Mouse (Mus musculus): ENCODE results near the gene Esrrg.

The Esrrg gene

DNA sequence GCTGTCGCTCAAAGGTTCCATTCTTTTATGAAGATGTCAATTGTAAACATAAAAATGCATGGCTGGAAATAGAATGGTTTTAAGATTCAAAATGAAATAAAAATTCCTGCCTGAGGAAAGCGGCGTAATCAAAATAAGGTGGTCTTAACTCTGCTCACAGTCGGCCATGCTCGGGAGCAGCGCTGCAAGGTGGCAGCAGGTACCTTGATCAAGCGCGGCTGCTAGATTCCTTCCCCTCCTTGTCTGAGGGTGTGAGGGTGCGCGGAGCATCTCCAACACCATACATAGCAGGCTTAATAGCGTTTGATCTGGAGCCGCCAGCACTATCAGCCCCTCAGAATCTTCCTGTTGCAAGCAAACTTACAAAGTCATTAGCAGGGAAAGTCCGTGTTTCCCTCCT, 399.9 kb downstream of the Esrrg start:
- no peak for DNase-seq

- DNase-seq = no peak
Measured at GRCm38 (mm10) chr1:188009868-188010267, 401.3 kb downstream of the Esrrg start.

GRCm38 (mm10) chr1:188010860-188011259, 402.3 kb downstream of the Esrrg start:
- DNase-seq = no peak

DNA sequence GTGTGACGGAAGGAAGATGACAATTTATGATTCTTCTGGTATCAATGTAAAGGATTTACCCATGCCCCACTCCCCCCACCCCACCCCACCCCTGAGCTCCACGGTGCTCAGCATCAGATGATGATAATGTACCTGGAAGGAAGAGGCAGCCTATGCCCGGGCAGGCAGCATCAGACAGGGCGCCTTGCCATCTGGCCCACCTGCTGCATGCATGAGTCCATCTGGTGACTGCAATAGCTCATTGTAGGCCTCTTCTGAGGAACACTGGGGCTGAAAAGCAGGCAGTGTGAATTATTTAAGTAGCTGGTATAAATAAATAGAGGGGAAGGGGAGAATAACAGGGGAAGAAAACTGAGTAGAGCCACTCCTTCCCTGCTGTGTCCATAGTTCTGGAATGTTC, 405.8 kb downstream of the Esrrg start:
- DNase-seq = peak; percentile 31

DNA sequence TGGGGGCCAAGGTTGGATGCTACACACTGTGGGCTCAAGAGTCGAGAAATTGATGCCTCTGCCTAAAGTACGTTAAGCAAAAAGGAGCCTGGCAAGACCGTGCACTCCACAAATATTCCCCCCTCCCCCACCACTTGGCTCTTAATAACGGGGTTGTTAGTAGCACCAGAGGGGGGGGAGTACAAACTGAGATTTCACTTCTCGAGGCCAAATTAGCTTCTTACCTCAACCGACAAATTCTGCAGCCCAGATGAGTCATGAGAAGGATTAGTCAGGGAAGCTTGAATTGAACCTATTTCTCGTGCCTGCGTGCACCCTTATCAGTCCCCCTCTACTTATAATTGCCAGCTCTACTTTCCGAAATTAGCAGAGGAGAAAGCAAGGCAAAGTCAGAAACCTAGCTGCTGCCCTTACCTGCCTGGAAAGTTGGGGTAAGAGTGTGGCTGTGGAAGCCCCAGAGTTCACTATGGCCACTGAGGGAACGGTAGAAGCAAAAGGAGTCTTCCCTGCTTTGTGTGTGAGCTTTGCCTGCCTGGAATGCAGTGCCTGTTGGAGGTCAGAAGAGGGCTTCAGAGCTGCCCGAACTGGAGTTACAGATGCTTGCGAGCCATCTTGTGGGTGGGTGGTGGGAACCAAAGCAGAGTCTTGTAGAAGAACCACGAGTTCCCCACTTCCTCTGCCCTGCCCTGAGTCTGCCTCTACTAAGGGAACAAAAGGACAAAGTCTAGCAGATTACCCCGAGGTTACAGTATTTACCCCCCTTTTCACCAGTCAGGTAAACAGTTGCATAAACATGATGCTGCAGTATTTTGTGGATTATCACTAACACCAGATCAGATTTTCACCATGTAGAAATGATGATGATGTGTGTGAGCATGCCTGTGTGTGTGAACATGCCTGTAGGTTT, 409.6 kb downstream of the Esrrg start:
- DNase-seq = no peak

DNA sequence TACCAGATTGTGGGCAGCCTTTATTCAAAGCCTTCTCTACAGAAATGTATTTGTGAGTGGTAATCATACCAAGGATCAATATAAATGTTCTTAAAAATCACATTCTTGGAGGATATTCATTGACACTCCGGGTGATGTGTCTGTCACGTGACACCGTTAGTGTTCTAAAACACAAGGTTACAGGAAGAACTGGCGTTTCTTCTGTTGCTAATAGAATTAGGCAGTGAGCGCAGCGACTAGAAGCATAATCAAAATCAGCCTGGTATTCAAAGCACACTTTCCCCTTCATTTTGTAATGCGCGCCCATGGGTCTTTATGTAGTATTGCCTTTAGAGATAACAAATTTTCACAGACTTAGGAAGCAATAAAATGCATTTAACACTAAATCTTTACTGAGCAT, 420.6 kb downstream of the Esrrg start:
- no peak for DNase-seq

DNA sequence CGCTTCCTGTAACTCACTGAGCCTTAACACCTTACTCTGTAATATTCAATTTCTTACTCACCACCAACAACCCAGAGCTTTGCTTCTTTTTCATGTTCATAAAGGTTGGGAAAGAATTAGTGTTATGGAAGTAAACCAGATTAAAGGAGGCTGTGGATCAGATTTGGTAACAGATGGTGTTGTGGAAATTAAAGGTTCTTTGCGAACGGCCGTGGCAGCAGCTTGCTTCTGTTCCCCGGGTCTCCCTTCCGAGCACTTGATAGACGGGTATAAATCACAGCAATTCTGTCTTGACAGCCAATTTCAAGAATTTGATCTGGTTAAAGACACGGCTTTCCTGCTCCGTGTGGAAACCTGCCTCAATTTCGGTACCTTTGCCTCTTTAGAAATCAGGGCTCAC, 421.5 kb downstream of the Esrrg start:
- DNase-seq = no peak

GRCm38 (mm10) chr1:188031276-188031675, 422.7 kb downstream of the Esrrg start:
- DNase-seq = no peak

- no peak for DNase-seq
Measured at GRCm38 (mm10) chr1:188035957-188036356, 427.4 kb downstream of the Esrrg start.

DNA sequence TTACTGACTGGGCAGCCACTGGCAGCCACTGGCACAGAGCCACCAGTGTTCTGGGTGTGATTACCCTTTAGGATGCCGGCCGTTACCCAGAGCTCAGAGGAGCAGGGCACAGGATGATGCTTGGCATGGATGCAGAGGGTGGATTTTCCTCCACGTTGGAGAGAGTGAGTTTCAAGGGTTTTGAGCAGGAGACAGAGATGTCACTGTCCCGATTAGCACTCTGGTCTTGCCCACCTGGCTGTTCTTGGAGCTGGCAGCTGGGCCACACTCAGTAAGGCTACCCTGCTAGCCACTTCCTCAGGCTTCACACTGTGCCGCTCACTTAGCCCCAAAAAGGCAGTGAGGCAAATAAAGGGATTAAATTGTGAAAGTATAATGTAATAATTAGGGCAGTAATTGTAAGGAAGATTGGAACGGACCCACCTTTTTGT, 438.1 kb downstream of the Esrrg start:
- DNase-seq = no peak

DNA sequence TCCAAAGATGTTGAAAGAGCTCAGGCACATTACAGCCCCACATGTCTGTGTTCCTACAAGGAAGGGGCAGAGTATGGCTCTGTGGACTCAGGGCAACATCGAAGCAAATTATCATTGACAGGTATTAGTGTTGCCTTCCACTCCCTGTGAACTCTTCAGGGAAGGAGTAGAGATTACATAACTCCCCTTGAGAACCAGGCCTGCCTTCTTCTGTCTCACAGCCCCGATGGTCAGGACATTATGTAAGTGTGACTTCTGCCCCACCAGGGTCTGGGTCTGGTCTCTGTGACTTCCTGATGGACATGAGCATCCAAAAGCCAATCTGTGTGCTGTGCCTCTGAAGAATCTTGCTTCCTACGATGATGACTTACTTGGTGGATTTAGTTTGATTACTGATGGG, 438.6 kb downstream of the Esrrg start:
- no peak for DNase-seq

GRCm38 (mm10) chr1:188055888-188056287, 447.3 kb downstream of the Esrrg start:
- DNase-seq = no peak

DNA sequence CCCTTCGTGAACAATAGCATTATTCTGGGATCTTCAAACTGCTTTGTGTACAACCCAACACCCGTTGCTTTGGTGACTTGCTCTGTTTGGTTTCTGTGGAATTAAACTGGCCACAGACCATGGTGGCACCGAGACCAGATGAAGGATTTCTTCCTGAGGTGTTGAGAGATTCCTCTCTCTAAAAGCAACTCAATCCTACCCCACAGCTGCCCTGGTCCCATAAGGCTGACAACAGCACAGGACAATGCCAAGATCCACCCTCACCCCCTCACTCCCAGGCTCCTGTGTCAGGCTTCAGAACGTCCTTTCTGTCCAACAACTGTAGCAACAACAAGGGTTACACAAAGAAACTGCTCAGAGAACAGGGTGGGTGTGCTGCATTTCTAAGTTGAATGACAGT, 449.3 kb downstream of the Esrrg start:
- no peak for DNase-seq

DNA sequence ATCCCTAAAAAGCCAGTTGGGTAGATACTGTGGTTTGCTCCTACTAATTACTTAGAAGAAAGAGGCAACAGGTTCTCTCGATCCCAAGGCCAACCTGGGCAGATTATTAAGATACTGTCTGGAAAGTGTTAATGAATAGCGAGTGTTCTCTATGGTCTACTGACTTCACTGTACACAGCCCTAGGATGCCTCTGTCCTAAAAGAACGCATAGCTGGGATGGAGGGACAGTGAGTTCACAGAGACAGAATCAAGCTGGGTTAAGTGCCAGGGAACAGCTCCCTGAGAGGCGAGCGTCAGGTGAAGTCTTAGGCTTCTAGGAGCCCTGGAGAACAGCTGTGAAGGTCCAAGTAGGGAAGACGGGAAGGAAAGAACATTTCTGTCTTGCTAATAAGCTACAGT, 450.4 kb downstream of the Esrrg start:
- DNase-seq = no peak

DNA sequence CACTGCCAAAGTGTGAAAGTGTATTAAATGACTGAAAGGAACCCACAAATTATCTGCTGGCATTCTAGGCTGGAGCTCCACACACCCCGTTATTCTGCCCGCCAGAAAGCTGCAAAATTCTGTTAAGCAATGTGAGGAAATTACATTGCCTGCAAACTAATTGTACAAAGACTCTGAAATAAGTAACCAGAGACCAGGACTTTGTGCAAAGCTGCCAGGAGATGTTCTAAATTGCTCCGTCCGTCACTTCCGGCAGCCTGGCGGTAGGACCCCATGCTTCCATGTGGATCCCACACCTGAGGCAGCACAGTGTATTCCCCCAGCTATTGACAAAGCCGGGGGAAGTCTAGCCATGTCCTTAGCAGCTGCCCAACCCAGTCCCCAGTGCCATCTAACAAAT, 451.9 kb downstream of the Esrrg start:
- no peak for DNase-seq

DNA sequence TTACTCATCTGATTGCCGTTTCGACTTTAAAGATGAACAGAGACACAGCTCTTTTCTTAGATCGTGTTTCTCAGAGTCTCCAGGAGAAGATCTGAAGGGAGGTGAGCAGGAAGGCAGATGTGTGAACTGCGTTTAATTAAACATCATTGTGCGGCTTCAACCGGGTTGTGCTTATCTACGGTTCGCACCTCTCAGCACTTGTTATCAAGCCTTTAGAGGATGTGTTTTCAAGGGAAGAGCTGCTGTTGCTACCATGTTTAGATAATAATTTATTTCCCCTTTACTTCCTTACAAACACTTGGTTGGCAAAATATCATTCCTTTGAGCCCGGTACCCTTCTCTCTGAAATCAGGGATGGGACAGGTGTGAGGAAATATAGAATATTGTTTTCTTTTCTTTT, 460.2 kb downstream of the Esrrg start:
- no peak for DNase-seq

DNA sequence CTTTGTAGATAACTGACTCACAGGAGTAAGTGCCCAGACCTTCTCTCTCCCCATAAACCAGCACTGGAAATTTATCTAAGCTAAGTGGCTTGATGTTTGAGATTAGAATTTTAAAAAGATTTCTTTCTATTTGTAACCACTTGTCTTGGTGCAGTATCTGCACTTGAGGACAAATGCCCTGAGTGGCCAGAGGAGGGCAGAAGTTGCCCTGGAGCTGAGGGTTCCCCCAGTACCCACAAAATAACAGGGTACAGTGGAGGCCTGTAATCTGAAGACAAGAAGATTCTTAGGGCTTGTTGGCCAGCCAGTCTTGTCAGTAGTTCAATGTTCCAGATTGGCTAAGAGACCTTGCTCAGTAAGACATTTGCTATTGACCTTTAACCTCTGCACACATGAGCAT, 461.3 kb downstream of the Esrrg start:
- no peak for DNase-seq

- DNase-seq = no peak
Measured at GRCm38 (mm10) chr1:188077561-188078195, 469.1 kb downstream of the Esrrg start.

GRCm38 (mm10) chr1:188080261-188080875, 471.8 kb downstream of the Esrrg start:
- DNase-seq = no peak

DNA sequence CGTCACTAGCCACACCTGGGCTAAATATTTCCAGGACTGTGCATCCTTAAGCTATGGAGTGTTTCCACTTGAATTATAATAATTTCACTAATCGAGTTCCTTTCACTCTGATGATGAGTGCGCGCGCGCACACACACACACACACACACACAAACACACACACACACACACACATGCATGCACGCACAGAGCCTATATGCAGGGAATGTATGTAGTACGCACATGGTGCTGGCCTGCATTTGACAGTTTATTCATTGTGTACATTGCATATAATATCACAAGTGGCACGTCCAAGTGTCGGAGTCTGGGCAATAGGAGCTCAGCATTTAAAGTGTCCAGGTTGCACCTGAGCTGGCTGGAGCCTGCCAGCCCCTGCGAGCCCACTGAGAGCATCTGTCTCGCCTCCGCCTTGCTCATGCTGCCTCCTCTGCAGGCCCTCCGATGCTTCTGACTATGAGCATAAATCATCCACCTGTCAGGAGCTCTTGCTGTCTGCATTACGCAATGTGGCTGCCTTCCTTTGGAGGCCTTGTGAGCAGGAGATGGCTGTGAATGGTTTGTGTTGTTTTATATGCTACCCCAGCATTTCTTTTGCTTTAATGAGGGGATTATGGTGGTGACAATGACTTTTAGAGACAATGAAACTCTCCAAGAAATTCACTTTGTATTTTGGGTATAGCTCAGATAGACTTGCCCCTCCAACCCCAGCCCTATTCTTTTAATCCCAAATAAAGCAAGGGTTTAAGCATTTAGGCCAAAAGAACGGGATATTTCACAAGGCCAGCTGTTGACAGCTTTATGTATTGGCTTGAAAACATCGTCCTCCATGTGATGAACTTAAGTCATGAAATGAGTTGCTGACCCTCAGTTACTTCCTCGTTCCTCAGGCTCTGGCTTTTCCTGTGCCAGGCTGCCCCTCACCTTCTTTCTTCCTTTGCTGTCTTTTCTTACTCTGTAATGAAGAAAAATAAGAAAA, 474.4 kb downstream of the Esrrg start:
- no peak for DNase-seq

- DNase-seq = no peak
Measured at GRCm38 (mm10) chr1:188085116-188085879, 476.7 kb downstream of the Esrrg start.

DNA sequence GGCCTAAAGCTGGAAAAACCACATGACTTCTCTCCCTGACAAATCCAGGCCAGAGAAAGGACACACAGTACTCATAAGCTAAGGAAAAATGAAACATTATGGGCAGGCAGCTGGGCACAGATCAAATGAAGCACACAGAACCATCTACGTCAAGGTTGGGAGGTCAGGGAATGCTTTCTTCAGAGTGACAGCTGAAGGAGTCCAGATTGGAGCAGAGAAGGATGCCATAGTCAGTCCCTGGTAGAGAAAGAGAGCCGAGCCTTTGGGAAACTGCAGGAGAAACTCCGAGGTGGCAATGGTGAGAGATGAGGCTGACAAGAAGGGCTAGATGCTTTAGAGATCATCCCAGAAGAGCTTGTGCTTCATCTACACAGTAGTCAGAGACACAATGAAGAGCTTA, 485.1 kb downstream of the Esrrg start:
- no peak for DNase-seq
